Mouse (Mus musculus) heart, embryonic 16.5 days (tissue): Measurements from ENCODE around the gene Ppp1r1b. TPM values are rescaled to one million over a fixed set of nuclear protein-coding genes. Genes with fewer than 3 reads are reported as not detected.

ENCODE experiments used
- ATAC-seq: fragments of 200-750 bp; cut with Nextera tagmentation; replicated peaks from 2 replicates; pipeline ENCODE4 v1.8.0; 2017; ENCODE audit warnings: moderate number of reproducible peaks; ENCODE audit not compliant: insufficient read depth, low FRiP score; ENCODE audit errors: extremely low read depth
- H3K27ac ChIP-seq: fragments of 300-500 bp; sonication (generic); 2 replicates; pipeline ENCODE4 v1.5.1; 2014; ENCODE audit warnings: mild to moderate bottlenecking, low read length, control low read depth, moderate library complexity
- H3K27me3 ChIP-seq: fragments of 300-500 bp; sonication (generic); 2 replicates; pipeline ENCODE4 v1.6.1; 2014; ENCODE audit warnings: low read length, mixed read lengths; ENCODE audit not compliant: control insufficient read depth, insufficient read depth
- H3K36me3 ChIP-seq: fragments of 300-500 bp; sonication (generic); 2 replicates; pipeline ENCODE4 v1.6.1; 2014; ENCODE audit not compliant: control insufficient read depth, insufficient read depth
- H3K4me1 ChIP-seq: fragments of 300-500 bp; sonication (generic); 2 replicates; pipeline ENCODE4 v1.6.1; 2014; ENCODE audit warnings: low read length, mixed read lengths; ENCODE audit not compliant: control insufficient read depth, insufficient read depth
- H3K4me2 ChIP-seq: fragments of 300-500 bp; sonication (generic); 2 replicates; pipeline ENCODE4 v1.6.1; 2014; ENCODE audit warnings: low read depth, mild to moderate bottlenecking, control low read depth, low read length
- H3K4me3 ChIP-seq: fragments of 300-500 bp; sonication (generic); 2 replicates; pipeline ENCODE4 v1.5.1; 2014; ENCODE audit warnings: mild to moderate bottlenecking, control low read depth, low read length
- H3K9ac ChIP-seq: fragments of 300-500 bp; sonication (generic); 2 replicates; pipeline ENCODE4 v1.6.1; 2014; ENCODE audit warnings: low read length, control low read depth
- H3K9me3 ChIP-seq: fragments of 300-500 bp; sonication (generic); replicated peaks from 2 replicates; pipeline ENCODE4 v1.6.1; 2016; ENCODE audit warnings: low read length; ENCODE audit not compliant: control insufficient read depth
- WGBS: fragments of 180-500 bp; shearing (Covaris S2); extraction: QIAGEN DNeasy Blood & Tissue Kit; methylation state at CpG from one replicate; pipeline ENCODE4 v1.1.7; 2014; 5-methylcytosine and 5-hydroxymethylcytosine counted together
- polyA plus RNA-seq: library from polyadenylated mRNA; unstranded; fragments of >200 nt; fragmentation: Nextera tagmentation; extraction: Ambion mirVana; gene quantifications from 2 replicates; pipeline ENCODE4 v1.2.1, GENCODE M21; 2015

The Ppp1r1b gene
- polyA plus RNA-seq, 1 experiment from 2014 or later = 74.0 TPM

- Histone ChIP-seq H3K4me1 (peaks cover 54% of the 10 kb centered on the region), H3K9ac (peak overlapping the region; percentile 57), H3K27ac (peak overlapping the region; percentile 96), H3K4me3 (no peak overlapping the region), H3K36me3 (no peaks in the 10 kb centered on the region), H3K9me3 (no peaks in the 10 kb centered on the region), H3K4me2 (peak overlapping the region; percentile 43; the same call in 1 of the 2 replicates), H3K27me3 (no peaks in the 10 kb centered on the region; the same call in 1 of the 2 replicates)
- peak; percentile 34 for ATAC-seq
- WGBS = 29% methylated on average over 4 of the region's 4 CpGs
Observed at GRCm38 (mm10) chr11:98392645-98393044, 44.4 kb downstream of the Ppp1r1b start.

- Histone ChIP-seq H3K9ac (peak overlapping the region; percentile 57), H3K27ac (peak overlapping the region; percentile 96), H3K36me3 (no peaks in the 10 kb centered on the region), H3K4me1 (peaks cover 49% of the 10 kb centered on the region), H3K4me3 (no peak overlapping the region; the same call in 1 of the 2 replicates), H3K27me3 (no peaks in the 10 kb centered on the region; the same call in 1 of the 2 replicates), H3K4me2 (peak overlapping the region; percentile 43), H3K9me3 (no peaks in the 10 kb centered on the region)
- 13% methylated on average over 6 of the region's 6 CpGs for WGBS
- peak; percentile 69 for ATAC-seq
Observed at GRCm38 (mm10) chr11:98393317-98393716, 45.1 kb downstream of the Ppp1r1b start.

- Histone ChIP-seq H3K27me3 (no peaks in the 10 kb centered on the region; the same call in 1 of the 2 replicates), H3K4me2 (peak overlapping the region; percentile 43), H3K4me3 (no peak overlapping the region)
Observed at GRCm38 (mm10) chr11:98394301-98394700, 46.1 kb downstream of the Ppp1r1b start.

GRCm38 (mm10) chr11:98395041-98395440 is 46.8 kb downstream of the Ppp1r1b start:
- peak; percentile 42 for ATAC-seq
- H3K4me2 ChIP-seq = no peak overlapping the region; the same call in 1 of the 2 replicates
- H3K9ac ChIP-seq = peak overlapping the region; percentile 45

More at GRCm38 (mm10) chr11:98394301-98394700, 46.1 kb downstream of the Ppp1r1b start:
- Histone ChIP-seq H3K27ac (peak overlapping the region; percentile 96), H3K4me1 (peaks cover 46% of the 10 kb centered on the region), H3K9ac (peak overlapping the region; percentile 57), H3K9me3 (no peaks in the 10 kb centered on the region), H3K36me3 (no peaks in the 10 kb centered on the region)
- ATAC-seq = peak; percentile 63
- 15% methylated on average over 6 of the region's 6 CpGs for WGBS

GRCm38 (mm10) chr11:98397946-98398345 is 49.7 kb downstream of the Ppp1r1b start:
- H3K4me3 ChIP-seq = no peak overlapping the region
- H3K36me3 ChIP-seq = no peaks in the 10 kb centered on the region
- no peaks in the 10 kb centered on the region for H3K9me3 ChIP-seq
- no peak overlapping the region for H3K27ac ChIP-seq
- ATAC-seq = no peak
- no peaks in the 10 kb centered on the region for H3K27me3 ChIP-seq
- peaks cover 36% of the 10 kb centered on the region for H3K4me1 ChIP-seq
- H3K9ac ChIP-seq = no peak overlapping the region
- 89% methylated on average over 7 of the region's 7 CpGs for WGBS
- H3K4me2 ChIP-seq = no peak overlapping the region

More at GRCm38 (mm10) chr11:98395041-98395440, 46.8 kb downstream of the Ppp1r1b start:
- no peaks in the 10 kb centered on the region; the same call in 1 of the 2 replicates for H3K27me3 ChIP-seq
- no peaks in the 10 kb centered on the region for H3K36me3 ChIP-seq
- WGBS = 16% methylated on average over 4 of the region's 4 CpGs
- H3K4me1 ChIP-seq = peaks cover 46% of the 10 kb centered on the region
- no peak overlapping the region for H3K4me3 ChIP-seq
- H3K27ac ChIP-seq = peak overlapping the region; percentile 96
- no peaks in the 10 kb centered on the region for H3K9me3 ChIP-seq

- ATAC-seq = peak; percentile 85
- under 1% methylated on average over 40 of the region's 40 CpGs for WGBS
Observed at GRCm38 (mm10) chr11:98400161-98400726, 52.0 kb downstream of the Ppp1r1b start, which contains the start of gene Pgap3. Pgap3 (minus strand) TSS chr11:98400490.

GRCm38 (mm10) chr11:98400816-98401215 is 52.6 kb downstream of the Ppp1r1b start:
- Histone ChIP-seq H3K9ac (peak overlapping the region; percentile 86), H3K9me3 (no peaks in the 10 kb centered on the region), H3K27me3 (peaks cover 2% of the 10 kb centered on the region; the same call in 1 of the 2 replicates), H3K27ac (peak overlapping the region; percentile 97), H3K4me2 (peak overlapping the region; percentile 82), H3K4me3 (peak overlapping the region; percentile 84), H3K4me1 (peaks cover 13% of the 10 kb centered on the region), H3K36me3 (no peaks in the 10 kb centered on the region)
- no peak for ATAC-seq
- WGBS = 53% methylated on average over 3 of the region's 3 CpGs

More at GRCm38 (mm10) chr11:98400161-98400726, 52.0 kb downstream of the Ppp1r1b start, which contains the start of gene Pgap3:
- peak within 1 kb of the TSS; percentile 84 for H3K4me3 ChIP-seq
- H3K27me3 ChIP-seq = peaks cover 2% of the 10 kb centered on the region; the same call in 1 of the 2 replicates
- H3K36me3 ChIP-seq = no peaks in the 10 kb centered on the region
- H3K9me3 ChIP-seq = no peaks in the 10 kb centered on the region
- H3K4me1 ChIP-seq = peaks cover 15% of the 10 kb centered on the region
- peak within 1 kb of the TSS; percentile 82 for H3K4me2 ChIP-seq
- H3K9ac ChIP-seq = peak within 1 kb of the TSS; percentile 86
- H3K27ac ChIP-seq = peak within 1 kb of the TSS; percentile 97

GRCm38 (mm10) chr11:98406621-98407020 is 58.4 kb downstream of the Ppp1r1b start:
- no peak overlapping the region for H3K4me2 ChIP-seq
- no peaks in the 10 kb centered on the region for H3K36me3 ChIP-seq
- WGBS = 77% methylated on average over 6 of the region's 6 CpGs
- peaks cover 2% of the 10 kb centered on the region; the same call in 1 of the 2 replicates for H3K27me3 ChIP-seq
- H3K4me3 ChIP-seq = no peak overlapping the region
- H3K4me1 ChIP-seq = peaks cover 20% of the 10 kb centered on the region
- H3K9ac ChIP-seq = no peak overlapping the region
- no peaks in the 10 kb centered on the region for H3K9me3 ChIP-seq
- ATAC-seq = no peak
- no peak overlapping the region for H3K27ac ChIP-seq
